Mouse (Mus musculus): ENCODE results near the gene Tpp1. TPM values are rescaled to one million over a fixed set of nuclear protein-coding genes. Genes with fewer than 3 reads are reported as not detected.

Gene Tpp1
- total RNA-seq (2021): 100 to 1,000 TPM in 1 of 2 experiments, 10 to 100 TPM in 1; 91.0 to 112 TPM
- long read RNA-seq, experiment 1, transcript Tpp1-201 (13 exons, 3,558 nt): major isoform, 29 of 40 reads
- long read RNA-seq, experiment 1, partial matches to known transcripts: 7 of 40 reads
- long read RNA-seq, experiment 1, other reads (novel, unspliced or antisense): 4 of 40 reads
- long read RNA-seq, experiment 2, transcript Tpp1-201 (13 exons, 3,558 nt): major isoform, 21 of 57 reads
- long read RNA-seq, experiment 2, partial matches to known transcripts: 32 of 57 reads
- long read RNA-seq, experiment 2, other reads (novel, unspliced or antisense): 4 of 57 reads

DNA sequence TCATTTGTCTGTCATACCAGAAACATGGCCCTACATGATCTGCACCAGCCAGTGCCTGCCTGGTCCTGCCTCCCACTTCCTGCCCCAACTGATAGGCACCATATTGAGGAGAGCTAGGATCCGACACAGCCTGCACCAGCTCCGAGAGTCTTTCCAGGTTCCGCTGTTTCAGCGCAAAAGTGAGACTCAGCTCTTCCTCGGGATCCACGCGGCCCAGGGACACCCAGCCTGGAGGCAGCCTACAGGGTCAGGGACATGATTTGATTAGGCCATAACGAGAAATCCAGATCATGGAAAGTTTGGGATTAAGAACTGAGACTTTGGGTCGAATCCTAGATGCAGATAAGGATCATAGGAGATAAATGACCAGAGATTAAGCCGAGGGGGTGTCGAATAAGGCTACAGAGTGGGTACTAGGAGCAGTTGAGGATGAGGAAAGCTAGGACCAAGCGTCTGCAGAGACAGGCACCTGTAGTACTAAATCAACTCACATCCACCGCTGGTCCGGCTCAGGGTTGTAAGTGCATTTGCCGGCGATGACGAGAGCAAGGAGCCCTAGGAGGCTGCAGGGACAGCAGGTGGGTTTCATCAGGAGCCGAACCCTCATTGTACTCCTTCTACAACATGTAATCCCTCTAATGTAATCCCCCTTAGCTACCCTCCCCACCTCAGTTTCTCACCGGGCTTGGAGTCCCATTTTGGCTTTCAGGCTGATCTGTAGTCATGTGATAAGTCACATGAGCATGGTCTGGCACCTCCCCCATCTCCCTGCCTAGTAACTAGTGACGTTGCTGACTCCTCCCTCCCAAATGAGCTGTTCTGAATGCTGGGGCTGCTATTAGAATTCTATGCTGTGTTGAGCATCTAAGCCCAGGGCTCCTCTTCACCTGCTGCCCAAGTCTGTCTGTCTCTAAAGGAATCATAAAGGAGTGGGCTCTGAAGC, at the start of gene Tpp1:
Tpp1 (minus strand) TSS at position 745 of the 943 bp plus-strand sequence.
- DNase-seq (ENCODE audit: low spot score in 2 of 2): peak; percentile 79 to 81

DNA sequence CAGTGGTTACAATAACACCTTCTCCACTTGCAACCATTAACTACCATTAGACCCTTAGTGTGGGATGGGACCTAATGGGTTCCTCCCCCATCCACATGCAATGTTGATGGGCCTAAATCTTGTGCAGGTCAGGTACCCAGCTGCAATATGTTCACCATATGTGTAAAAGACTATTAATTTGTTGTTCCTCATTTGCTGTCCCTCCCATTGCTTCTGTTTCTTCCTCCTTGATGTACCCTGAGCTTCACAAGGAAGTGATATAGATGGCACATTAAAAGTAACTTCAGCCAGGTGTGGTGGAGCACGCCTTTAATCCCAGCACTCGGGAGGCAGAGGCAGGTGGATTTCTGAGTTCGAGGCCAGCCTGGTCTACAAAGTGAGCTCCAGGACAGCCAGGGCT, 44.9 kb upstream of the Tpp1 start:
- no peak for DNase-seq (ENCODE audit: low spot score in 2 of 2)

DNA sequence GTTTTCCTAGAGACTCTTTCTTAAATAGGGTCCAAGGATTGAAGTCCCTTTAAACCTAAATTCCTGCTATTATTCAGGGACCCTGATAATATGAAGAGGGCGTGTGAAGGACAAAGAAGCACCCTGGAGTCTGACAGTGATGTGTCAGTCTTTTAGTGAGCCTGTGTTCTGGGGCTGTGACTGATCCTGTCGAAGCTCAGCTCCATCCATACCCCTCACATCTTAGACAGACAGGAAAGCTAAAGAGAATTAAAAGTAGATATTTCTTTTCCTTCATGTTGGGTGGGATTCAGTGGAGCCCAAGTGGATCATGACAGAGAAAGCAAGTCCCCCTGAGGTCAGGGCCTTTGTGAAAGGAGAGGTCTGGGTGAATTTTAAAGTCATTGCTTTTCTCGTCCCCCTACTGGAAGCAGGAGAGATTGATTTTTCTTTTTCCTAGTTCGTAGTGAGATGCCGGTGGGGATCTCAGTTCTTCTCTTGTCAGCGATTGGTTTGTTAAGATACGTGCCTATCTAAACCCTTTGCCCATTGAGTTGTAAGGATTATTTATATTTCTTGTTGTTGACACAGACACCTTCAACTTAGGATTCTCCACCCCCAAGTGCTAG, 43.8 kb upstream of the Tpp1 start:
- no peak for DNase-seq (ENCODE audit: low spot score in 2 of 2)

DNA sequence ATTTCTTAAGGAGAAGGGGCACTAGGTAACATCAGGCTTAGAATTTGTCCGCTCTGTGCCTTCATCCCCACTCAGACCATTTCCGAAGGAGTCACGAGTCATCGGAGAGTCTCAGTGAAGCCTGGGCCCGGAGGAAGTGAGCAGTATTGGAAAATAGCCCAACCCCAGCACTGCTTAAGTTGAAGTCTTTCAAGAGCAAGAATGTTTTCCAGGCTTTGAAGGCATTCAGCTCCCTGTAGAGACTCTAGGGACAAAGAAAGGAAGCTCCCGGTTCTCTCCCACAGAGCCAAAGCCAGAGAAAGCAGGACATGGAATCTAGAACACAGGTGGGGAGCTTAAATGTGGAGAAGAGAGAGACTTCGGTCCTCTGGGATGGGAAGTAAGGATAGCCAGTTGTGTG, 41.7 kb upstream of the Tpp1 start:
- no peak for DNase-seq (ENCODE audit: low spot score in 2 of 2)

GRCm38 (mm10) chr7:105791147-105791546, 39.1 kb upstream of the Tpp1 start:
- no peak for DNase-seq (ENCODE audit: low spot score in 2 of 2)

- DNase-seq (ENCODE audit: low spot score in 2 of 2): peak in 1 of 2 experiments; percentile 12
Observed at GRCm38 (mm10) chr7:105787285-105788140, 35.5 kb upstream of the Tpp1 start, which contains the start of gene Dchs1. Gene Dchs1, minus strand, starts transcription at chr7:105787654.

DNA sequence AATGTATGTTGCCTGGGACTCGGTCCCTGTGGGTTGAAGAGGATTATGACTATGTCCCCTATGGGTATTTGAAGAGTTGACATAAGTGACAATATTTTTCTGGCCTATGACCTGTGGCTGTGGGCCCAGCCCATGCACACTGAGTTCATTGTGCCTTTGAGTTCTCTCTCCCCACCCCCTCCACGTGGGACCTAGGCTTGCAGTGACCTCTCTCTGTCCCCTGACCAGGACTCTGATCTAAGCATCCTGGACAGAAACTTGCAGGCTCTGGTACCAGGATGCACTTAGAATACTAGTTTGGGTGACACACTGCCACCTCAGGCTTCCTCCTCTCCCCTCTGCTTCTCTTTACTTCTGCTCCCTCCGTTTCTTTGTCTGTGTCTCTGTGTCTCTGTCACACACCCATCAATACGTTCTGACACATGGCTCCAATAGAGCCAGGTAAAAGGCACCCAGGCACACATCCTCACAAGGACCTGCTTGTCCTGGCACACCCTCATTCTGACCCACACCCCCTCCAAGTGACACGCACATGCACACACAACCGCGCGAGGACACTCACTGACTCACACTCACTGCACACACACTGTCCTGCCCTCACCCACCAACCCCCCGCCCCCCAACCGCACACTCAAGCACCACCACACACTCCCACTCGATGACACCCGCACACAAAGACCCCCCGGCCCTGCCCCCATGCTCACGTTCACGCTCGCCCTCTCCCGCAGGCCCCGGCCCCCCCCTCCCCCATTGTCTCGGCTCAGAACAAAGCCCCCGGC, 34.7 kb upstream of the Tpp1 start:
- no peak for DNase-seq (ENCODE audit: low spot score in 2 of 2)

DNA sequence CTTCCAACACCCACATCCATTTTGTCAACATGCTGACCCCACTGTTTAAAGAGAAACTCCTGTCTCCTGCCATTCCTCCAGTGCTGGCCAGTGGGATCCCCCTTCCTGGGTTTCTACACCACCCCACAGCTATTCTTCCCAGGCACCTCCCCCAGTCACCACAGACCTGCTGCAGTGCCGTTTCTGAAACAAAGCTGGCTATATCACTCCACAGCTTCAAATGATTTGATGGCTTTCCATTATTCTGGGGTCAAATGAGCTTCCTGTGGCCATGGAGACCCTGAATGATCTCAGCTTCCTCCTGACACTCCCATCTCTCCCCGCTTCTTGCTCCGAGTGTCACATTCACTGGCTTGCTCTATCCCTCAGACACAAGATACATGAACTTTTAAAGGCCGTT, 32.5 kb upstream of the Tpp1 start:
- DNase-seq (ENCODE audit: low spot score in 2 of 2): no peak

DNA sequence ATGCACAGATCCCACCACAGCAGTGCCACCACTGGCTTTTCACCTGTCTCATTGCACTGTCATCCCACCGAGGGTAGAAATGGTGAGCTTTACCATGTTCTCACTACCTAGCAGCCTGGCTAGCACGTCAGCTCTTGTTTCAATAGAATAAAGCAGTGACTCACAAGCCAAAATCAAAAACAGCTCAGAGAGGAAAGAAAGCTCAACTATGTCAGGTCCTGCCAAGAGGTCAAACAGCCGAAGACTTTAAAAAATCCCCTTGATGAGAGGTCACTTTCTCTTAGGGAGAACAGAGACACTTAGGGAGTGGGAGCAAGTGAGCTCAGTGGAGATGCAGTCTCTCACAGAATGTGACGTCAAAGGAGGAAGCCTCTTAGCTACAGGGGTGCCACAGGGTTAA, 31.8 kb upstream of the Tpp1 start:
- no peak for DNase-seq (ENCODE audit: low spot score in 2 of 2)

- DNase-seq (ENCODE audit: low spot score in 2 of 2): no peak
Observed at GRCm38 (mm10) chr7:105778553-105779265, 26.7 kb upstream of the Tpp1 start.

GRCm38 (mm10) chr7:105777797-105778552, 25.9 kb upstream of the Tpp1 start:
- DNase-seq (ENCODE audit: low spot score in 2 of 2): no peak

- DNase-seq (ENCODE audit: low spot score in 2 of 2): no peak
Observed at GRCm38 (mm10) chr7:105777316-105777715, 25.3 kb upstream of the Tpp1 start.

DNA sequence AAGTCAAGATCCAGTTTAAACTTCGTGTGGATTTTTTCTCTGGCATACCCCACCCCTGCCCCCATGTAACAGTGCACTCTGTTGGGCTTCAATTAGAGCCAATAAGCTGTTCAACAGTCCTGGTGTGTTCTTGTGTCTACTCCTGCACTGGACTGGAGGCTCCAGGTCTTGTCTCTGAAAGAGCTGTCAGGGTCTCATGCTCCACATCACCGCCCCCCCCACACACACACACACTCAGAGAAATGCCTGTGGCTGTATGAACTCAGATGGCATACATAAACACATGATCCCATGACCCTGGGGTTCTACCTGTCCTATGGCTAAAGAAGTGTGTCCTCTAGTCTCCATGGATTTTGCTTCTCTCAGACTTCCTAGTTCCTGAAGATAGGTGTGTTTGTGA, 24.0 kb upstream of the Tpp1 start:
- no peak for DNase-seq (ENCODE audit: low spot score in 2 of 2)

- DNase-seq (ENCODE audit: low spot score in 2 of 2): no peak
Observed at GRCm38 (mm10) chr7:105774661-105775060, 22.6 kb upstream of the Tpp1 start.

- DNase-seq (ENCODE audit: low spot score in 2 of 2): no peak
Observed at GRCm38 (mm10) chr7:105773041-105773440, 21.0 kb upstream of the Tpp1 start.

DNA sequence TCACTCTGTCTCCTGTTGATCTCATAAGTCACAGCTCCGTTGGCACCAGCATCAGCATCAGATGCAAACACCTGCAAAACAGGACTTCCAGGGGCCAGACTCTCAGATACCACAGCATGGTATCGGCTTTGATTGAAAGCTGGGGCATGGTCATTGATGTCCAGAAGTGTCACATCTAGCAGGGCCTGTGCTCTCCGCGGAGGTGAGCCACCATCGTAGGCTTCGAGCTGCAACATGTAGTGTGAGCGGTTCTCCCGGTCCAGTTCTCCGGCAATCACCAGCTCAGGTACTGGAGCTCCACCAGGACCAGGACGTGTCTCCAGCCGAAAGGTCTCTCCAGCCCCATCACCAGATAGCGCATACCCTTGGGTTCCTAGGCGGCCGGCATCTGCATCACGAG, 20.3 kb upstream of the Tpp1 start:
- no peak for DNase-seq (ENCODE audit: low spot score in 2 of 2)

GRCm38 (mm10) chr7:105769959-105770358, 17.9 kb upstream of the Tpp1 start:
- no peak for DNase-seq (ENCODE audit: low spot score in 2 of 2)

DNA sequence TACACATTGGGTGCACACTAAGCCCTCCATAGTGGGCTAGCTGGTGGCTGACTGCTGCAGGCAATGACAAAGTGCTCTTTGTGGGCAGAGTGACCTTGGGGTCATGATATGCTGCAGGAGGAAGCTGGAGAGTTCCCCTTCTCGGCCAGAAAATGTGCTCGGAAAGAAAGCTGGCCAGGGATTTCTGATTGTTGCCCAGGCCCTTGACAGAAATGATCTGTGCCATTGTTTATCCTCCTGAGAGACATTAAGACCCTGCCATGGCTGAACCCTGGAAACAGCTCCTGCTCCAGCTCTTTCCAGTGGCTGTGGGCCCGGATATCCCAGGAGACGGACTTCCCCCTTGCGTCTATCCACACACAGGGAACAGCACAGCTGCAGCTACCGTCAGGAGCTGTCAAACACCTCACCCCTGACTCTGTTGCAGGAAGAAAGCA, 15.7 kb upstream of the Tpp1 start:
- no peak for DNase-seq (ENCODE audit: low spot score in 2 of 2)

DNA sequence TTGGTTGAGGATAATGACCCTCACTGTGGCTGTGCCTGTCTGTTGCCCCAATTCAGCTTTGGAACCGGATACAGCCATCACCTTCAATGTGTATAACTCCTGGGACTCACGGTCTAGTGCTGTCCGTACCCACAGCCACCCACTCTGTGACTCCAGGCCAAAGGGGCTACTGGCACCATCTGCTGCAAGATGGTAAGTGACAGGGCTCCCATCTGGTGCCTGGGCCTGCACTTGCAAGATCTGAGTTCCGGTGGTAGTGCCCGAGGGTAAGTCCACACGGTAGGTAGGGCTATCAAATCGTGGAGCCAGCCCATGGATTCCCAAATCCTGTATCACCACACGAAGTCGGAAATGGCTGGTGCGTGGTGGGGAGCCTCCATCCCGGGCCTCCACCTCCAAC, 12.3 kb upstream of the Tpp1 start:
- no peak for DNase-seq (ENCODE audit: low spot score in 2 of 2)

Measured in adrenal gland, adult 18-20 months (tissue).